Mouse (Mus musculus): ENCODE measurements around the gene Gata5.
A peak's percentile ranks its signal among the peaks of the same experiment; 100 is the strongest.

The Gata5 gene

GRCm38 (mm10) chr2:180334551-180334986 lies at the start of gene Gata5:
Gene Gata5, minus strand, starts transcription at chr2:180334699.
- DNase-seq (ENCODE audit: low spot score): no peak

GRCm38 (mm10) chr2:180376730-180377129 lies 42.2 kb upstream of the Gata5 start:
- no peak for DNase-seq (ENCODE audit: low spot score)

GRCm38 (mm10) chr2:180373256-180373655 lies 38.8 kb upstream of the Gata5 start:
- no peak for DNase-seq (ENCODE audit: low spot score)

- DNase-seq (ENCODE audit: low spot score): no peak
Measured at GRCm38 (mm10) chr2:180368359-180368758, 33.9 kb upstream of the Gata5 start.

DNA sequence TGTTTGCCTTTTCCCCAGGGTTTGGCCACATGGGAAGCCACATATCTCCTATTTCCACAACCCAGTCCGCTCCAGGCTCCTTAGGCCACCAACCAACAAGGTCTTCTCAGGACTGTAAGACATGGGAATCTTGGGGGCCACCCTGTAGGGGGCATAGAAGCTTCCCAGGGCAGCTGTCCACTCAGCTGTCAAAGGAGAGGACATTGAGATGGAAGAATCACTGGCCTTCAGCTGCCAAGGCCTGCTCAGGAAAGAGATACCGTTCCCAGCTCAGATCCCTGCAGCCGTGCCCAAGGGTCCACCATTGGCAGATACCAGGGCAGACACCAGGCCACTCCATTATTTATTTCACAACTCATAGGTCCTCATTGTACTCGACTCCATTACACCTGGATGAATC lies 32.9 kb upstream of the Gata5 start:
- no peak for DNase-seq (ENCODE audit: low spot score)

GRCm38 (mm10) chr2:180363434-180363720 lies 28.9 kb upstream of the Gata5 start:
- no peak for DNase-seq (ENCODE audit: low spot score)

GRCm38 (mm10) chr2:180362585-180363433 lies 28.3 kb upstream of the Gata5 start:
- DNase-seq (ENCODE audit: low spot score): no peak

DNA sequence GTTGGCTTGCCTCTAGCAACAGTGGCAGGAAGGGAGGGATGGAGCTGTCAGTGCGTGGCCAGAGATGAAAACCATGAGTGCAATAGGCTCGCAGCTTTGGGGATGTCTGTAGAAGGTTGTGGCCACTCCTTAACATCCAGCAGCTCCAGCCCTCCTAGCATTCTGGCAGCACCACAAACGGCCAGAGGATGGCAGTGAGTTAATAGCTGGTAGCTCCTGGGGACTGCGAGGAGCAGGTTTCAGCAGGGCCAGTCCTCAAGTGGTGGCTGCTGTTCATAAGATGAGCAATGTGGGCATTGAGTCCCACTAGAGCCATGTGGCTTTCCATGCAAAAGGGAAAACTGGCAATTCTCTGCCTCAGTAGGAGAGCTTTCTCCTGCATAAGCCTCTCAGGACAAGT lies 24.6 kb upstream of the Gata5 start:
- DNase-seq (ENCODE audit: low spot score): peak; percentile 20

DNA sequence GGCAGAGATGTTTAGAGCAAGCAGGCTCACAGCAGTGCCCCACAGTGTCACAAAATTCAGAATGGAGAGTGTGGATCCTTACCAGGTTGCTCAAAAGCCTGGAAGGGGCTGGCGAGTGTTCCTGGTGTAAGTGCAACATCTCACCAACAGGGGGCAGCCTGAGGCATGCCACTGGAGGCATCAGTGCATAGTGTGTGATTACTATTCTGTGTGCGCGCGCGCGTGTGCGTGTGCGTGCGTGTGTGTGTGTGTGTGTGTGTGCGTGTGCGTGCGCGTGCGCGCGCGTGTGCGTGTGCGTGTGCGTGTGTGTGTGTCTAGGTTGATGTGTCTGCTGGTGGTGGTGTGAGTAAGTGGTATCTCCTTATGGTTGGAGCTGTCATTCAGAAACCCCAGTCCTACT lies 18.8 kb upstream of the Gata5 start:
- DNase-seq (ENCODE audit: low spot score): peak; percentile 55

DNA sequence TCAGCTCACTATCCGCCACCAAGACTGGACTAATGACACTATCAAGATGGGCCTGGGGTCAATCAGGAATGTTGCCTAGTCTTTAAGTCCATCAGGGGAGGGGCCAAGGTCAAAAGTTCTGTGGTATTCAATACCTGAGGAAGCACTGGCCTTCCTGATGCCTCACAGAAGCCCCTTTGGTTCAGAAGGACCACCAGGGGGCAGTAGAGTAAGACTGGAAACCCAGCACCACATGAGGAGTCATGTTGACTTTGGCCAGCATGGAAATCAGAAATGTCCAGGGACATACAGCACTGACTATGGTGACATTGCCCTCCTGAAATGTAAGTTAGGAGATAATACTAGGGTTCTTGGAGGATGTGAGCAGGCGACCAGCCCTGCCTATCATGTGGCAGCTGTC lies 16.2 kb upstream of the Gata5 start:
- DNase-seq (ENCODE audit: low spot score): peak; percentile 13

GRCm38 (mm10) chr2:180346820-180347497 lies 12.5 kb upstream of the Gata5 start:
- peak; percentile 83 for DNase-seq (ENCODE audit: low spot score)

DNA sequence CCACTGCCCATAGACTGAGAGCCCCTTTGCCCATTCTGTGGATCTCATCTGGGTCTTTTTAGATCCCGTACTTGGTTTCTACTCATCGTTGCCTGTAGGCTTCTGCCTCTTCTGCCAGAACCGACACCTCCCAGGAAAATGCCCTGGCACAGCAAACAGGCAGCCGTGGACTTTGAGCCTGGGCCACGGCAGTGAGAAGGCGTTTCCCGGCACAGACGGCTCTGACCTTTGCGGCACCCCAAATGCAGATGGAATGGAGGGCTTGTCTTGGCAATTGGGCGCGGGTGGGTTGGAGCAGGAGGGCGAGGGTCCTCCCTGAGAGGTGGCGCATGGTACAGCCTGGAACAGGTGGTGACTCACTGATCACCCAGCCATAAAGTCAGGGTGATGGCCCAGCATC lies 8.6 kb upstream of the Gata5 start:
- no peak for DNase-seq (ENCODE audit: low spot score)

DNA sequence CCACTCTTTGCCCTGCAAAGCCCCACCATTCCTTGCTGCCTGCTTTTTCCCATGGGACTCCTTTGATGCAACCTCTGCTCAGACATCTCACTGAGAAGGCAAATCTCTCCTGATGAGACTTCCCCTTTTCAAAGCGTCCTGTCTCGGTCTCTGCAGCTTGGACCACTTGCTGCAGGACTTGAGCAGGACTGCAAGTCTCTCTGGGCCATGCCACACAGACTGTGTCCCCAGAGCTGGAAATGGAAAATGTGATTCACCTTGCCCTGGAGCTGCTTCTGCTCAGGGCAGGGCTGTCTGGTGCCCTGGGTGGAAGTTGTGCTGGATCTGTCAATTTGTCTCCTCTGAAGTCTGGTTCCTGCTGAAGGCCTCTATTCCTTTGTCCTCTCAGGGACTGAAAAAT lies 7.7 kb upstream of the Gata5 start:
- DNase-seq (ENCODE audit: low spot score): no peak

DNA sequence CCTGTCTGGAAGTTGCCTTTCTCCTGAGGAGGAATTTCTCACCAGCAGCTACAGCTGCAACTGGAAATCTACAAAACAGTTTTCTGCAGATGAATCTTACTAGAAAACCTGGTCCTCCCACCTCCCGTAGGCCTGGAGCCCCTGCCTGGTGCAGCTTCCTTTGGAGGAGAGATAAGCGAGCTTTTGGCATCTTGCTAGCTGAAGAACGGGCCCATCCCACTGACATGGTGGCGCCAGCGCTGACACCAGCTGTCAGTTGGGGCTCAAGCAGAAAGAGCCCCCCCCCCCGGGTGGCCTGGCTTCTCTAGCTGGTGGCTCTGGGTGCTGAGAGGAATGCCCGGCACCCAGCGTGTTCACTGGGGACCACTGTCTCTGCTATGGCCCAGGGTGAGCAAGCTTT lies 6.7 kb upstream of the Gata5 start:
- DNase-seq (ENCODE audit: low spot score): no peak

GRCm38 (mm10) chr2:180339886-180340285 lies 5.4 kb upstream of the Gata5 start:
- DNase-seq (ENCODE audit: low spot score): no peak

- DNase-seq (ENCODE audit: low spot score): no peak
Measured at GRCm38 (mm10) chr2:180333778-180334550, 535 bp downstream of the Gata5 start.

DNA sequence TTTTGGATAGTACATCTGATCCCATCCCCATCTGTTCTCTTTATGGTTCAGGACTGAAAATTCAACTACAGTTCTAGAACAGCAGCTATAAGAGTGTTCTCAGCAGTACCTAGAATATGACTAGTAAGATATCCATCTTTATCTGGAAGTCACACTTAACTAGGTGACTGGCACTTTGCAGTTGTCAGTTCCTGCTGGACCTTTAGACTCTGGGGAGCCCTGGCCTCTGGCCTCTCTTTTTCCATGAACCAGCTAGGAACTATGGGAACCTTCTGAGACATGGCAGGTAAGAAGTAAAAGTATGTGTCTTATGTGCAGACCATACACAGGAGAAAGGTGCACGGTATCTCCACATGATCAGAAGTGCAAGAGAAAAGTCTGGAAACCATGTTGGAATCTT lies 5.0 kb downstream of the Gata5 start:
- DNase-seq (ENCODE audit: low spot score): no peak

DNA sequence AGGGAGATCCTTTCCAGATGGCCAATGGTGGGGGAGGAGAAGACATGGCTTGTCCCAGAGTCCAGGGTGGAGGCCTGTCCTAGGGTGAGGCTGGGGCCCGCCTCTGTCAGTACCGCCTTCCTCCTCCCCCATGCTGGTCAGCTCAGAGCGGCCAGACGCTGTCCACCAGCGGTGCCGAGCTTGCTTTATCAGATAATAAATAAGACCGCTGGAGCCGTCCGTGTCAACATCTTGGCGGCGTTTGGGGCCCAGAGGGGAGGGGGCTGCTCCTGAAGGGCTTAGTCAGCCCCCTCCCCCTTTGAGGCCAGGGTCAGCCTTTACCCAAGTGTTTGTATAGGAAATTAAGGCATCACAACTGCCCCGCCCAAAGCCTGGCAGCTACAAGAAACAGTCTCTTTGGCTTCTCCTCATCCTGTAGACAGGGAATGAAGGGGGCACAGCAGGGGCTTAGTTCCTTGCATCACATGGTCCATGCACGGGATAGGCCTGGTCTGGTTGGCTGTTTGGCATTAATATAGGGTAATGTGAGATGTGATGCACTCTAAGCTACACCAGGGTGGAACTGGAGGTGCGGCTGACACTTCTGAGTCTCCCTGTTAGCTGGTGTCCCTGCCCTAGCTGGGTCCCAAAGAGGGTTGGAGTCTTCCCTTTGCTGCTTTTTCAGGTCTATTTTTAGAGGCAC lies 11.7 kb downstream of the Gata5 start:
- DNase-seq (ENCODE audit: low spot score): no peak

DNA sequence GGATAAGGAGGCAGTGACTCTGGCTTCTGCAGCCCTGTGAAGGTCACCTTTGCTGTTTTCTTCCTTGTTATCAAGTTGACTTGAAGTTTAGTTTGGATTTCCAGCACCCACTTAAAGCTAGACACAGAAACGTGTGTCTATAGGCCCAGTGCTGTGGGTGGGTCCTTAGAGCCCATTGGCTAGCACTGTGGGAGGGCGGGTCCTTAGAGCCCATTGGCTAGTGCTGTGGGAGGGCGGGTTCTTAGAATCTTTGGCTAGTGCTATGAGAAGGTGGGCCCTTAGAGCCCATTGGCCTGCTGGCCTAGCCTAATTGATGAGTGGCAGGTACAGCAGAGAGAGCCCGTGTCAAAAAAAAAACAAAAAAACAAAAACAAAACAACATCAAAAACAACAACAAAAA lies 14.3 kb downstream of the Gata5 start:
- DNase-seq (ENCODE audit: low spot score): no peak

- no peak for DNase-seq (ENCODE audit: low spot score)
Measured at GRCm38 (mm10) chr2:180317591-180317990, 16.9 kb downstream of the Gata5 start.

DNA sequence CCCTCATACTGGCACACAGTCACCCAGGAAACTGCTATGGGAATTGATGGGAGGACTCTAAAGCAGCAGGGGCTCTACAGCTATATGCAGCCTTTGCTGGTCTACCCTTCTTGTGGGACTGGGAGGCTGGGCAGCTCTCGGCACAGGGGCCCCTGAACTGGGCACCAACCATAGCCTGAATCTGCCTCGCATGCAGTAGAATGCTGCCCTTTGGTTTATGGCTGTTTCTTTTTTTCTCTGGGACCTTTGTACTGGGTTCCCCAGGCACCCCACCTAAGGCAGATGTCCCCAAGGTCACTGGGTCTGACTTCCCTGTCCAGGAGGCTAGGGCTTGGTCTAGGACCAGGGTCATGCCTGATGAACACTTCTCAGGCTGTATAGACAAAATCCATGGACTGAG lies 20.2 kb downstream of the Gata5 start:
- no peak for DNase-seq (ENCODE audit: low spot score)

- DNase-seq (ENCODE audit: low spot score): no peak
Measured at GRCm38 (mm10) chr2:180311147-180311546, 23.4 kb downstream of the Gata5 start.
